Mouse (Mus musculus) forebrain, embryonic 14.5 days (tissue): ENCODE data around the gene Gm5767. TPM values are rescaled to one million over a fixed set of nuclear protein-coding genes. Genes with fewer than 3 reads are reported as not detected.

Source experiments
- ATAC-seq: fragments of 200-750 bp; cut with Nextera tagmentation; 2 replicates; pipeline ENCODE4 v1.8.0; 2017; ENCODE audit warnings: mild to moderate bottlenecking, moderate library complexity
- DNase-seq: peaks from one replicate; pipeline ENCODE4 v3.0.0-alpha.2; 2015; ENCODE audit warnings: low spot score
- H3K27ac ChIP-seq: fragments of 300-500 bp; sonication (generic); 2 replicates; pipeline ENCODE4 v1.5.1; 2014; ENCODE audit warnings: low read depth, mild to moderate bottlenecking, control low read depth, low read length, moderate library complexity
- H3K27me3 ChIP-seq: fragments of 300-500 bp; sonication (generic); replicated peaks from 2 replicates; pipeline ENCODE4 v1.6.1; 2014; ENCODE audit warnings: low read length, control low read depth, mixed read lengths; ENCODE audit not compliant: control insufficient read depth, insufficient read depth
- H3K36me3 ChIP-seq: fragments of 300-500 bp; sonication (generic); 2 replicates; pipeline ENCODE4 v1.6.1; 2014; ENCODE audit warnings: low read length, control low read depth; ENCODE audit not compliant: control insufficient read depth, insufficient read depth
- H3K4me1 ChIP-seq: fragments of 300-500 bp; sonication (generic); 2 replicates; pipeline ENCODE4 v1.6.1; 2014; ENCODE audit warnings: antibody characterized with exemption, low read length, control low read depth; ENCODE audit not compliant: control insufficient read depth, insufficient read depth
- H3K4me2 ChIP-seq: fragments of 300-500 bp; sonication (generic); 2 replicates; pipeline ENCODE4 v1.6.1; 2014; ENCODE audit warnings: mild to moderate bottlenecking, control low read depth, low read length
- H3K4me3 ChIP-seq: fragments of 300-500 bp; sonication (generic); 2 replicates; pipeline ENCODE4 v1.5.1; 2014; ENCODE audit warnings: low read depth, low read length, control low read depth
- H3K9ac ChIP-seq: fragments of 300-500 bp; sonication (generic); 2 replicates; pipeline ENCODE4 v1.6.1; 2014; ENCODE audit warnings: mild to moderate bottlenecking, low read length, control low read depth, moderate library complexity
- H3K9me3 ChIP-seq: fragments of 300-500 bp; sonication (generic); replicated peaks from 2 replicates; pipeline ENCODE4 v1.6.1; 2016; ENCODE audit warnings: low read length, control low read depth, mixed read lengths; ENCODE audit not compliant: control insufficient read depth
- WGBS: fragments of 180-500 bp; shearing (Covaris S2); extraction: QIAGEN DNeasy Blood & Tissue Kit; methylation state at CpG from one replicate; pipeline ENCODE4 v1.1.7; 2014; 5-methylcytosine and 5-hydroxymethylcytosine counted together
- polyA plus RNA-seq: library from polyadenylated mRNA; unstranded; fragments of >200 nt; fragmentation: Nextera tagmentation; extraction: Ambion mirVana; gene quantifications from 2 replicates; pipeline ENCODE4 v1.2.1, GENCODE M21; 2014

Gm5767 gene
- polyA plus RNA-seq, 1 experiment from 2014 or later, result not detected

GRCm38 (mm10) chr16:8650007-8650406, 30.6 kb upstream of the Gm5767 start:
- H3K9ac ChIP-seq, result no peak overlapping the region
- no peak overlapping the region for H3K4me2 ChIP-seq
- WGBS, result 98% methylated on average over 3 of the region's 3 CpGs
- no peaks in the 10 kb centered on the region for H3K27me3 ChIP-seq
- no peak for ATAC-seq
- H3K4me3 ChIP-seq, result no peak overlapping the region
- no peak for DNase-seq
- no peak overlapping the region for H3K27ac ChIP-seq
- H3K9me3 ChIP-seq, result no peaks in the 10 kb centered on the region
- H3K36me3 ChIP-seq, result peaks cover 78% of the 10 kb centered on the region
- H3K4me1 ChIP-seq, result no peaks in the 10 kb centered on the region

GRCm38 (mm10) chr16:8655108-8655507, 25.5 kb upstream of the Gm5767 start:
- Histone ChIP-seq H3K4me2 (no peak overlapping the region), H3K4me3 (no peak overlapping the region), H3K36me3 (peaks cover 78% of the 10 kb centered on the region), H3K27me3 (no peaks in the 10 kb centered on the region), H3K4me1 (no peaks in the 10 kb centered on the region), H3K9ac (no peak overlapping the region), H3K9me3 (no peaks in the 10 kb centered on the region), H3K27ac (no peak overlapping the region)
- DNase-seq (no peak), ATAC-seq (no peak)
- WGBS, result 85% methylated on average over 6 of the region's 6 CpGs

GRCm38 (mm10) chr16:8655599-8655998, 25.0 kb upstream of the Gm5767 start:
- no peak overlapping the region for H3K27ac ChIP-seq
- DNase-seq, result no peak
- 91% methylated on average over 9 of the region's 9 CpGs for WGBS

GRCm38 (mm10) chr16:8656256-8656655, 24.3 kb upstream of the Gm5767 start:
- no peak overlapping the region for H3K4me2 ChIP-seq
- no peak overlapping the region for H3K9ac ChIP-seq
- no peaks in the 10 kb centered on the region for H3K9me3 ChIP-seq
- no peak overlapping the region for H3K27ac ChIP-seq
- H3K4me1 ChIP-seq, result no peaks in the 10 kb centered on the region
- no peak for DNase-seq
- H3K27me3 ChIP-seq, result no peaks in the 10 kb centered on the region
- no peak overlapping the region for H3K4me3 ChIP-seq
- 91% methylated on average over 2 of the region's 2 CpGs for WGBS
- H3K36me3 ChIP-seq, result peaks cover 80% of the 10 kb centered on the region
- no peak for ATAC-seq

More at GRCm38 (mm10) chr16:8655599-8655998, 25.0 kb upstream of the Gm5767 start:
- H3K9ac ChIP-seq, result no peak overlapping the region
- no peaks in the 10 kb centered on the region for H3K4me1 ChIP-seq
- H3K36me3 ChIP-seq, result peaks cover 80% of the 10 kb centered on the region
- ATAC-seq, result no peak
- H3K4me2 ChIP-seq, result no peak overlapping the region
- no peaks in the 10 kb centered on the region for H3K9me3 ChIP-seq
- no peaks in the 10 kb centered on the region for H3K27me3 ChIP-seq
- no peak overlapping the region for H3K4me3 ChIP-seq

- ATAC-seq, result no peak
- H3K36me3 ChIP-seq, result peaks cover 86% of the 10 kb centered on the region
Observed at GRCm38 (mm10) chr16:8658349-8658748, 22.2 kb upstream of the Gm5767 start.

GRCm38 (mm10) chr16:8658764-8659163, 21.8 kb upstream of the Gm5767 start:
- H3K27ac ChIP-seq, result no peak overlapping the region
- 88% methylated on average over 4 of the region's 4 CpGs for WGBS
- no peaks in the 10 kb centered on the region for H3K9me3 ChIP-seq
- peaks cover 86% of the 10 kb centered on the region for H3K36me3 ChIP-seq
- H3K27me3 ChIP-seq, result no peaks in the 10 kb centered on the region
- H3K4me1 ChIP-seq, result no peaks in the 10 kb centered on the region
- no peak overlapping the region for H3K9ac ChIP-seq
- ATAC-seq, result no peak
- no peak for DNase-seq
- H3K4me2 ChIP-seq, result no peak overlapping the region
- no peak overlapping the region for H3K4me3 ChIP-seq

More at GRCm38 (mm10) chr16:8658349-8658748, 22.2 kb upstream of the Gm5767 start:
- WGBS, result 80% methylated on average over 4 of the region's 4 CpGs
- no peak overlapping the region for H3K4me3 ChIP-seq
- no peaks in the 10 kb centered on the region for H3K9me3 ChIP-seq
- H3K4me1 ChIP-seq, result no peaks in the 10 kb centered on the region
- DNase-seq, result no peak
- H3K27me3 ChIP-seq, result no peaks in the 10 kb centered on the region
- H3K4me2 ChIP-seq, result no peak overlapping the region
- no peak overlapping the region for H3K9ac ChIP-seq
- no peak overlapping the region for H3K27ac ChIP-seq

- Histone ChIP-seq H3K36me3 (peaks cover 55% of the 10 kb centered on the region), H3K9ac (no peak overlapping the region), H3K4me3 (no peak overlapping the region), H3K4me1 (peaks cover 4% of the 10 kb centered on the region; the same call in 1 of the 2 replicates), H3K27me3 (no peaks in the 10 kb centered on the region), H3K27ac (no peak overlapping the region), H3K4me2 (no peak overlapping the region), H3K9me3 (no peaks in the 10 kb centered on the region)
- ATAC-seq, result no peak
- DNase-seq, result no peak
- 63% methylated on average over 1 of the region's 2 CpGs for WGBS
Observed at GRCm38 (mm10) chr16:8663022-8663421, 17.5 kb upstream of the Gm5767 start.

- WGBS, result 84% methylated on average over 24 of the region's 24 CpGs
- no peaks in the 10 kb centered on the region for H3K9me3 ChIP-seq
- no peak overlapping the region for H3K4me3 ChIP-seq
- no peak overlapping the region for H3K27ac ChIP-seq
- H3K4me2 ChIP-seq, result no peak overlapping the region
- no peak for DNase-seq
- ATAC-seq, result no peak
- H3K36me3 ChIP-seq, result peaks cover 46% of the 10 kb centered on the region
- no peak overlapping the region for H3K9ac ChIP-seq
- H3K27me3 ChIP-seq, result no peaks in the 10 kb centered on the region
- peaks cover 5% of the 10 kb centered on the region; the same call in 1 of the 2 replicates for H3K4me1 ChIP-seq
Observed at GRCm38 (mm10) chr16:8663606-8664539, 16.7 kb upstream of the Gm5767 start.

GRCm38 (mm10) chr16:8665367-8665766, 15.2 kb upstream of the Gm5767 start:
- 77% methylated on average over 5 of the region's 5 CpGs for WGBS
- Histone ChIP-seq H3K4me3 (no peak overlapping the region), H3K9me3 (no peaks in the 10 kb centered on the region), H3K4me1 (peaks cover 18% of the 10 kb centered on the region; the same call in 1 of the 2 replicates), H3K36me3 (peaks cover 31% of the 10 kb centered on the region), H3K4me2 (no peak overlapping the region), H3K27ac (no peak overlapping the region), H3K27me3 (no peaks in the 10 kb centered on the region), H3K9ac (no peak overlapping the region)
- DNase-seq (no peak), ATAC-seq (no peak)
